Mouse (Mus musculus): ENCODE data around the gene Lrrc45.
"Not testable (repeated sequence)": the region's sequence is repeated elsewhere in the genome, so short reads cannot be mapped to it uniquely, and the experiment has no call there.

Lrrc45 gene

GRCm38 (mm10) chr11:120727564-120727963 lies 13.8 kb downstream of the Lrrc45 start:
- DNase-seq (ENCODE audit: low spot score): no peak

DNA sequence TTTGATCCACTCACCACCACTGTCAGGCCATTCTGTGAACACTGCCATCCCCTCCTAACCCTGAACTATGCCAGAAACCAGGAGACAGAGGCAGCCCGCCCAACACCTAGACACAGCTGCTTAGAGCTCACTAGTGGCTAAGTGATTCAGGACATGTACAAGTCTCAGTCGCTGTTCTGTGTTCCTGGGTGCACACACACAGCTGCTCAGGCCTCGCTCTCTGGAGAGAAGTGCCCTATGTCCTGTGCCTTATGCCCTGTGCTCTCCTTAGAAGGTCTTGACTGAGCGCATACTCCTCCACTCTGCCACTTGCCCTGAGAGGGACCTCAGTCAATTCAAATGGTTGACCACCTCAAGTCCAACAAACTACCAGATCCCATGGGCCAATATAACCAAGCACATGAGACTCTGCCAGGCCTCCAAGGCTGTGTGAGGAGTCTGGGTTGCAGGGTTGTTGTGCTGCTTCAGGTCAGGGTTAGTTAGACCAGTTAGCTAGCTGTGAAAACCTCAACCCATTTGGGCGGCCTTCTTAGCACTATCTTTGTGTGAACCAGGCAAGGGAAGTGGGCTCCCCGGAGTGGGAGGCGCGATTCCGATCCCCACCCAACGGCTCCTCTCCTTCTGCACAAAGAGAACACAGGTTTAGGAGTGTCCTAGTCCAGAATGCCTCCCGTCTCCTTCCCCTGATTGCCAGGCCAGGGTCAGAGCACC lies 15.0 kb downstream of the Lrrc45 start:
- no peak for DNase-seq (ENCODE audit: low spot score)

GRCm38 (mm10) chr11:120729432-120730050 lies 15.8 kb downstream of the Lrrc45 start:
- not testable (repeated sequence) for DNase-seq (ENCODE audit: low spot score)

GRCm38 (mm10) chr11:120730331-120730870 lies 16.7 kb downstream of the Lrrc45 start:
- DNase-seq (ENCODE audit: low spot score): no peak

DNA sequence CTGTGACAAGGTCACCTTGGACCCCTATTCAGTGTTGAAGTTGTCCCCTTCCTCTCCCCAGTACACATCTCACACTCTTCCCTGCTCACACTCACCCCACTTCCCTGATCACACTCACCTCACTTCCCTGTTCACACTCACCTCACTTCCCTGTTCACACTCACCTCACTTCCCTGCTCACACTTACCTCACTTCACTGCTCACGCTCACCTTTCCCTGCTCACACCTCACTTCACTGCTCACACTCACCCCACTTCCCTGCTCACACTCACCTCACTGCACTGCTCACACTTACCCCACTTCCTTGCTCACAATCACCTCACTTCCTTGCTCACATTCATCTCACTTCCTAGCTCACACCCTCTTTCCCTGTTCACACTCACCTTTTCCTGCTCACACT lies 17.7 kb downstream of the Lrrc45 start:
- no peak for DNase-seq (ENCODE audit: low spot score)

GRCm38 (mm10) chr11:120731858-120732680 lies 18.3 kb downstream of the Lrrc45 start, which contains the start of gene Cbr2:
Cbr2 (minus strand) TSS chr11:120732114.
- no peak for DNase-seq (ENCODE audit: low spot score)

DNA sequence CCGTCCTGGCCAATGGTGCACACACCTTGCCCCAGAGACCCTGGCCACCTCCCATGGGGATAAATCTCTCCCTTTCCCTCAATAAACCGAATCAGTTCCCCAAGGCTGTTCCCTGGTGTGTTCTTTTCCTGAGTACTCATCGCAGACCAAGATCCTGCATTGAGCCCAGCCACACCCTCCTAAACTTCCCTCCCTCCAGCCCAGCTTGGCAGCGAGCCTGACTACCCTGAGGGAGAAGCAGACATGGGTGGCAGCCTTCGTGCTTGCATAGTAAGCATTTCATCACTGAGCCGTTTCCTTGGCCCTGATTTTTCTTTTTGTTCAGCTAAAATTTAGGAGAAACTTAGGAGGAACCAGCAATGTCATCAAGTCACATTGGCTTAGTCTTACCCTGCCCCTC lies 19.8 kb downstream of the Lrrc45 start:
- DNase-seq (ENCODE audit: low spot score): no peak

GRCm38 (mm10) chr11:120736424-120736823 lies 22.7 kb downstream of the Lrrc45 start:
- DNase-seq (ENCODE audit: low spot score): no peak

DNA sequence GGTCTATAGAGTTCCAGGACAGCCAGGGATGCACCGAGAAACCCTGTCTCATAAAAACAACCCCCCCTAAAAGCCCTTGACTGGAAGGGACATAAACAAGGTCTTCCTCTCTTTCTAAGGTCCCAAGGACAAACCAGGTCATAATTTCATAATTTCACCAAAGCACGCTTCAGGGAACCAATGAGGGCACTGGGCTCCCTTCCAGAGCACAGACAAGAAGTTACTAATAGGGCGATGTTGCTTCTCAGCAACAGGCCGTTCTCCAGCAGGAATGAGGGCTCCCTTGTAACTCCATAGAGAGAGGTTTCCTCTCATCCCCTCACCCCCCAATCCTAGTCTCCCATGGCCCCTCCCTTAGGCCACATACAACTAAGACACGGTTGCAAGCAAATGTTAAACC lies 27.3 kb downstream of the Lrrc45 start:
- no peak for DNase-seq (ENCODE audit: low spot score)

GRCm38 (mm10) chr11:120744121-120744701 lies 30.5 kb downstream of the Lrrc45 start:
- DNase-seq (ENCODE audit: low spot score): no peak

DNA sequence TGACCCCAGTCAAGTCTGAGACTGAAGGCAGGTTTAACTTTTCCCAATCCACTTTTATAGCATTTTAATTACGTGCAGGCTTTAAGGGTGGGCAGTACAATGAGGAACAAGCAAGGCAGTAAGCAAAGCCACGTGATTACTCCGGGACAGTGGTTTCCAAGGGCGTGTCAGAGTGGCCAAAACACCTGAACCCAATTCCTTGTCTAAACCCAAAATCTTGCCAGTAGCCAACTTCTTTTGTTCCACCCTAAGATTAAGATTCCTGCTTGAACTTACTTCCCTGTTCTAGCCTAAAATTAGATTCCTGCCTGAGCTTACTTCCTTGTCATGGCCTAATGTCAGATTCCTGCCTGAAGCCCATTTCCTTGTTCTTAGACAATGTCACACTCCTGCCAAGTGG lies 34.2 kb downstream of the Lrrc45 start:
- no peak for DNase-seq (ENCODE audit: low spot score)

DNA sequence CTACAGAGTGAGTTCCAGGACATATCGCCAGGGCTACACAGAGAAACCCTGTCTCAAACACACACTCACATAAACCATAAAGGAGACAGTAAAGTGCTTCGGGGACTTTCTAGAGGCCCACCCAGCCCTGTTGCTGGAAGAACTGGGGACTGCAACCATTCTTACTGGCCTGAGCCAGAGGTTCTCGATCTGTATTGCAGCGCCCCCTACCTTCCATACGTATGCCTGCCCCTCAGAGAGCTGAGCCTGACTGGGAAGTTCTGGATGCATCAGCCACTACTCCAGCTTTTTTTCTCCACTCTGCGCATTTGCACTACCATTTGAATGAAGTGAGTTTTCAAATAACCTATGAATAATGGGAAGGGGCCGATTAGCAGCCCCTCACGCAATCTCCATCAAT lies 35.7 kb downstream of the Lrrc45 start:
- DNase-seq (ENCODE audit: low spot score): no peak

DNA sequence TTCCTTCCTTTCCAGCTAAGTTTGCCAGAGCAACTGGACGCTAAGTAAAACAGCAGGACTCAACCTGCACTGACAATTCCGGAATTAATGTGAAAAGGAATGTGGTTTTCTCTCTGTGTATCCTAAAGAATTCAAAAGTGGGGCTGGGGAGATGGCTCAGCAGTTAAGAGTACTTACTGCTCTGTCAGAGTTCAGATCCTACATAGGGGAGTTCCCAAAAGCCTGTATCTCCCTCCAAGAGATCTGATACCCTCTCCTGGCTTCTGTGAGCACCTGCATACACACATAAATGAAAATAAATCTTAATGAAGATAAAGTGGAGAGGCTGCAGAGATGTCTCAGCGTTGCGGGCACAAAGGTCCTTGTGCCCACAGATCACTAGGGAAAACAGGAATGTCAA lies 37.9 kb downstream of the Lrrc45 start:
- no peak for DNase-seq (ENCODE audit: low spot score)

DNA sequence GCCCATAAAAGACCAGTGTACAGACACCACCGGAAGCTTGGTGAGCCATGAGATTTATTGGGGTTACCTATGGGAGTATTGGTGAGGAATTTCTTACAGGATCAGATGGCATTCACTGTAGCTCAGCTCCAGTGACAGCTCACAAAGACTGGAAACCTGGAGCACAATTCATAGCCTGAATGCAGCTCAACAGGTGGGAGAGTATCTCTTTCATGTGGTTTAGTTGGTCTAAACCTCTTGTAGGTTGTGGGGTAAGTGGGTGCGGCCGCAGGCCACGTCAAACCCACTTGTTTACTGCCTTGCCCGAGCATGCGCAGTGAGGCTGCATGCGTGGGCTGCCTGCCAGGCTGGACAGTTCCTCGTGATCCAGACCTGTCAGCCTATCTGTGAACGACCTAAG lies 46.5 kb downstream of the Lrrc45 start:
- no peak for DNase-seq (ENCODE audit: low spot score)

DNA sequence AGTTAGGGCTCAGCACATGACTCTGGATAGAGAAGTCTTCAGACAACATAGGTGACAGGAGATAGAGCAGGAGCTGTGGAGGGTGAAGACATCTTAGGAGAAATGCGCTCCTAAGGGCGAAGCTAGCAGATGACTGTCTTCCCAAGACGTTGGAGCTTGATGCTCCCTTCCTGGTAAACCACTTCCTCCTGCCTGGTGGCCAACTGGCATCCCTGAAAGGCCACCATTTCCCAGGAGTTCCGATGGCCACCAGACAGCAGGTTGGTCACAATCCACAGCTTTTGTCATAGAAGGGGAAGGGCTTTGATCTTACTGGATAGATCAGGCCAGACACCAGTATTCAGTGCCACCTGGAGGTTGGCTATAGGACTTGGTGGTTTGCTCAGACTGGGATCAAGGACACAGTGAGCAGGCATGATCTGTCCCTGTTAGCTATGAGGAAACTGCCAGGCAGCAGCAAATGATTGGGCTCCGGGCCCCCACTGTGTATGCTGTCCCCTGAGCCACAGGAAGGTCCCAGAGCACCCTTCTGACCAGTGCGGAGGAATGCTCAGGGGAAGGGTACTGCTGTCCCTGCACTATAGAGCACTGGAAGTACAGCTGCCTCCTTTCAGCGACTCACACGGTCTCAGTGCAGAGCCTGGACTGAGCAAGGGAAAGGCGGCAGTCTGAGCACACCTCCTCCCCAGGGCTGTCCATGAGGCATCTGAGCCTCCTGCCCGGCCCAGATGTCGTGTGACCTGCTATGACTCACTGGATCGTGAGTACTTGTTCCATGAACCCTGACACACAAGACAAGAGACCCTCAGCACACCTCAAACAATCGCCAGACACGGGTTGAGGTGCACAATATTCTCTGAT lies 48.3 kb downstream of the Lrrc45 start:
- no peak for DNase-seq (ENCODE audit: low spot score)

GRCm38 (mm10) chr11:120762672-120763041 lies 48.9 kb downstream of the Lrrc45 start, which contains the start of gene Hmga1b:
Hmga1b (plus strand) TSS chr11:120762794.
- DNase-seq (ENCODE audit: low spot score): not testable (repeated sequence)

- not testable (repeated sequence) for DNase-seq (ENCODE audit: low spot score)
Observed at GRCm38 (mm10) chr11:120763121-120763999, 49.6 kb downstream of the Lrrc45 start.

DNA sequence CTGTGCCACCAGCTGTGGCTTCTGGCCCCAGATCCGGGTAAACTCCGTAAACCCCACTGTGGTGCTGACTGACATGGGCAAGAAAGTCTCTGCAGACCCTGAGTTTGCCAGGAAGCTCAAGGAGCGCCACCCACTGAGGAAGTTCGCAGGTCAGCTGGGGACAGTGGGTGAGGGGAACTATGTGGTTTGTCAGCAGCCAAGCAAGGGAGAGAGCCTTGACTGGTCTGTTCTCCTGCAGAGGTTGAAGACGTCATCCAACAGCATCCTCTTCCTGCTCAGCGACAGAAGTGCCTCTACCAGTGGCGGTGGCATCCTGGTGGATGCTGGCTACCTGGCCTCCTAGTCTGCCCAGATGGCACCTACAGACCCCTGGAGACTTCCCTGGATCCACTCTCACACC lies 53.3 kb downstream of the Lrrc45 start:
- DNase-seq (ENCODE audit: low spot score): not testable (repeated sequence)

DNA sequence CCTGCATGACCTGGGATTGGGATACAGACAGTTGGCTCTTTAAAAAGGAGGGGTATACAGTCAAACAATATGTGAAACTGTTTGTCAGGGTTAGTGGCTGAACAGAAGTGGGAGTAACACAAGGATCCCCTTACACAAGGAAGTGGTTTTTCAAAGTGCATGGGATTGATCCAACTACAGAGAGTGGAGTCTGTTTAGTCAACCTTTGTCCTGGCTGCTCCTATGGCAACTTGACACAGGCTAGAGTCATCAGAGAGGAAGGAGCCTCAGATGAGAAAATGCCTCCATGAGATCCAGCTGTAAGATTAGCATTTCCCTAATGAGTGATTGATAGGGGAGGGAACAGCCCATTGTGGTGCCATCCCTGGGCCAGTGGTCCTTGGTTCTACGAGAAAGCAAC lies 54.5 kb downstream of the Lrrc45 start:
- DNase-seq (ENCODE audit: low spot score): no peak
